Mouse (Mus musculus) hindbrain, postnatal 0 days (tissue): ENCODE measurements around the gene Gm37240. TPM values are rescaled to one million over a fixed set of nuclear protein-coding genes. Genes with fewer than 3 reads are reported as not detected.
"Not testable (repeated sequence)": the region's sequence is repeated elsewhere in the genome, so short reads cannot be mapped to it uniquely, and the experiment has no call there.

Experiments
- ATAC-seq: fragments of 200-750 bp; cut with Nextera tagmentation; 2 replicates; pipeline ENCODE4 v1.8.0; 2017; ENCODE audit warnings: mild to moderate bottlenecking, moderate TSS enrichment, moderate library complexity
- DNase-seq: peaks from one replicate; pipeline ENCODE4 v3.0.0-alpha.2; 2015; ENCODE audit warnings: low spot score
- H3K27ac ChIP-seq: fragments of 300-500 bp; sonication (generic); 2 replicates; pipeline ENCODE4 v1.5.1; 2014; ENCODE audit warnings: mild to moderate bottlenecking
- H3K27me3 ChIP-seq: fragments of 300-500 bp; sonication (generic); 2 replicates; pipeline ENCODE4 v1.6.1; 2014; ENCODE audit warnings: low read length, mixed read lengths; ENCODE audit not compliant: insufficient read depth
- H3K36me3 ChIP-seq: fragments of 300-500 bp; sonication (generic); 2 replicates; pipeline ENCODE4 v1.6.1; 2014; ENCODE audit warnings: low read length, mixed read lengths; ENCODE audit not compliant: insufficient read depth
- H3K4me1 ChIP-seq: fragments of 300-500 bp; sonication (generic); 2 replicates; pipeline ENCODE4 v1.6.1; 2014; ENCODE audit warnings: antibody characterized with exemption, low read length, mixed read lengths; ENCODE audit not compliant: insufficient read depth
- H3K4me2 ChIP-seq: fragments of 300-500 bp; sonication (generic); 2 replicates; pipeline ENCODE4 v1.6.1; 2014; ENCODE audit warnings: low read depth, mild to moderate bottlenecking, low read length, moderate library complexity, mixed read lengths
- H3K4me3 ChIP-seq: fragments of 300-500 bp; sonication (generic); 2 replicates; pipeline ENCODE4 v1.5.1; 2014; ENCODE audit warnings: low read length
- H3K9ac ChIP-seq: fragments of 300-500 bp; sonication (generic); replicated peaks from 2 replicates; pipeline ENCODE4 v1.6.1; 2014; ENCODE audit warnings: mild to moderate bottlenecking, low read length, moderate library complexity, mixed read lengths
- H3K9me3 ChIP-seq: fragments of 300-500 bp; sonication (generic); 2 replicates; pipeline ENCODE4 v1.6.1; 2016; ENCODE audit warnings: low read length, mixed read lengths
- CTCF ChIP-seq: IDR thresholded peaks from 2 replicates; pipeline ENCODE4 v1.5.1; 2016; ENCODE audit warnings: antibody characterized with exemption, control low read depth, low read depth
- WGBS: fragments of 180-500 bp; shearing (Covaris S2); extraction: QIAGEN DNeasy Blood & Tissue Kit; methylation state at CpG from one replicate; pipeline ENCODE4 v1.1.7; 2014; 5-methylcytosine and 5-hydroxymethylcytosine counted together
- polyA plus RNA-seq: library from polyadenylated mRNA; unstranded; fragments of >200 nt; fragmentation: Nextera tagmentation; extraction: Ambion mirVana; gene quantifications from 2 replicates; pipeline ENCODE4 v1.2.1, GENCODE M21; 2015
- total RNA-seq: library from RNA; depleted of rRNA; stranded (reverse); fragments of >200 nt; gene quantifications from 2 replicates; pipeline ENCODE4 v1.2.3, GENCODE M21; 2014

The Gm37240 gene
- total and polyA plus RNA-seq, 2 experiments from 2014 or later = 1.5 TPM; not detected in 1

DNA sequence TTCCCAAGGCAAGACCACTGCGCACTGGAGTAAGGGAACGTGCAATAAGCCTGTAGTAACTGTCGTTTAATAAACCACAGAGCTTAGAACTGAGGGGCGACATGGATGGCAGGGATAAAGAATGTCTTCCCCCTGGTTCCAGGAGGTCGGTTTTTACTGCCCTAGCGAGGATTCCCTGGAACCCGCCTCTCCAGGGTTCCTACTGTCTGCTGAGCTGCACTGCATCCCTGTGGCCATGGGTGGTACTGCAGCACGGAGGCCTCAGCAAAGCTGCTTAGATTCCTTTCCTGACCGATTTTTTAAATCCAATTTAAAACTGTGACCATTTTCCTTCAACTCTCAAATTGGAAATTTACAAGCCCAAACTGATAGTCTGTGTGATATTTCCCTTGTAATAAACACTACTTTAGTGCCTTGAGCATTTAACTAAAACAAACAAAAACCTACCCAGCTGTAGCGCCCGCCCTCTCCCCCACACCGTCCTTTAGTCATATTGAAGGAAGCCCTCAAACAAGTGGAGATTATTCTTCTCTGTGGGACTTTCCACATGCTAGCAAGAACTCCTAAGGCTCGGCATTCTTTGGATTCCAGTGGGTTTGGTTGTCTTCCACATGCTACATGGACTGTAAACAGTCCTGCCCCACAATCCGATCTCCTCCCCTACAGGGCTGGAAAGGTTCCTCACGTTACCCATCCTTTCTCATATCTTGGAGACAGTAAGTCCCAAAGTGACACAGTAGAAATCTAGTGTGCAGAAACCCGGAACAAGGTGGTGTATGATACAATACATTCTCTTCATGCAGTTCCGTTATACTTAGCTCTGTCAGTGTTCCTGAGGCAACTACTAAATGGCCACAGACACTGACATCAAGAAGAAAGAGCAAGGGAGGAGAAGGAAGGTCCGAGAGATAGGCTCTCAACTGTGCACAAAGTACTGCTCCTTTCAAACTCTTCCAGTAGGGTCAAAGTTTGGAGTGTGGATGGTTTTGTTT lies 36.9 kb upstream of the Gm37240 start:
- ATAC-seq = peak; percentile 71; the same call in 1 of the 2 replicates
- 48% methylated on average over 18 of the region's 18 CpGs for WGBS
- Histone ChIP-seq H3K4me3 (no peak overlapping the region), H3K4me2 (peak overlapping the region; percentile 32), H3K36me3 (no peaks in the 10 kb centered on the region), H3K9ac (no peak overlapping the region), H3K27me3 (no peaks in the 10 kb centered on the region), H3K27ac (no peak overlapping the region), H3K9me3 (no peaks in the 10 kb centered on the region), H3K4me1 (no peaks in the 10 kb centered on the region)
- TF ChIP-seq CTCF = peak; percentile 94
- DNase-seq = peak; percentile 89

- H3K9me3 ChIP-seq = no peaks in the 10 kb centered on the region
- no peak for DNase-seq
- WGBS = 76% methylated on average over 8 of the region's 8 CpGs
- no peaks in the 10 kb centered on the region for H3K27me3 ChIP-seq
- TF ChIP-seq CTCF = no peak
- H3K4me2 ChIP-seq = no peak overlapping the region
- ATAC-seq = no peak
- no peak overlapping the region for H3K4me3 ChIP-seq
- H3K36me3 ChIP-seq = no peaks in the 10 kb centered on the region
- H3K27ac ChIP-seq = no peak overlapping the region
- no peaks in the 10 kb centered on the region for H3K4me1 ChIP-seq
- H3K9ac ChIP-seq = no peak overlapping the region
Observed at GRCm38 (mm10) chr3:85923343-85923742, 36.0 kb upstream of the Gm37240 start.

DNA sequence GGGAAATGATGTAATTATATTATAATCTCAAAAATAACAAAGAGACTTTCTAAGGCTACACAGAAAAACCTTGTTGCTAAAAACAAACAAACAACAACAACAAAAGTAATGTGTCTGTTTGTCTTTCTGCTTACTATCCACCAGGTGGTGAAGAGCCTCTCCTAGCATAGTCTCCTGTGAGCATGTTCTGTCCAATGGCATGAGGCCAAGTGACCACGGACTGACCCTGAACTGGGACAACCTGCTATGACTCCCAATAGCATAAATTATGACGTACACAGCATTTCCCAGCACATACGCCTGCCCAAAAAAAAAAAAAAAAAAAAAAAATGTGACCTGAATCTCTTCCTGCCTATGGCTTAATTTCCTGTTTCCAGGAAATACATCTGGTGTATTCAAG lies 35.0 kb upstream of the Gm37240 start:
- Histone ChIP-seq H3K27ac (no peak overlapping the region), H3K4me3 (no peak overlapping the region), H3K9me3 (no peaks in the 10 kb centered on the region), H3K9ac (no peak overlapping the region), H3K36me3 (no peaks in the 10 kb centered on the region), H3K27me3 (no peaks in the 10 kb centered on the region), H3K4me2 (no peak overlapping the region), H3K4me1 (no peaks in the 10 kb centered on the region)
- no peak for TF ChIP-seq CTCF
- DNase-seq (no peak), ATAC-seq (no peak)
- WGBS = 61% methylated on average over 3 of the region's 3 CpGs

DNA sequence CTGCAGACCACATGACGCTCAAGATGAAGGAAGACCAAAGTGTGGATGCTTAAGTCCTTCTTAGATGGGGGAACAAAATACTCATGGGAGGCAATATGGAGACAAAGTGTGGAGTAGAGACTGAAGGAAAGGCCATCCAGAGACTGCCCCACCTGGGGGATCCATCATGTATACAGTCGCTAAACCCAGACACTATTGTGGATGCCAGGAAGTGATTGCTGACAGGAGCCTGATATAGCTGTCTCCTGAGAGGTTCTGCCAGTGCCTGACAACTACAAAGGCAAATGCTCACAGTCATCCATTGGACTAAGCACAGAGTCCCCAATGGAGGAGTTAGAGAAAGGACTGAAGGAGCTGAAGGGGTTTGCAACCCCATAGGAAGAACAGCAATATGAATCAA lies 33.4 kb upstream of the Gm37240 start:
- 95% methylated on average over 2 of the region's 2 CpGs for WGBS
- H3K4me3 ChIP-seq, H3K4me2 ChIP-seq, H3K9ac ChIP-seq, H3K9me3 ChIP-seq, H3K27ac ChIP-seq, H3K27me3 ChIP-seq, ATAC-seq, H3K36me3 ChIP-seq, H3K4me1 ChIP-seq, DNase-seq: not testable (repeated sequence)

DNA sequence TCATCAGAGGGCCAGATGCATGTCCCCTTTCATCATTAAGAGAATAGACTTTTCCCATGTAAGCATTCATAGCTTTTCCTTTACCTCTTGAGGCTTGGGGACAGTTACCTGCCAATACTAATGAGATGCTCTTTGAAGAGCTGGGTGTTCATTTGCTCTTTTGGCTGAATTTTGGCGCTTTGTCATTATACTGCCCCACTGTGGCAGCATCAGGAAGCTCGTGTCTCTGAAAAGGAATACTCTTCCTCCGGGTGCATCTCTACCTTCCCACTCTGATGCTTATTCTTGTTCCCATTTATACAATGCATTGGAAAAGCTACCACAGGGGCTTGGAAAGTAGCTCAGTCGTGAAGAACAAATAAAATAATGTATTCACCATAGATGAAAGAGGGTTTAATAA lies 30.3 kb upstream of the Gm37240 start:
- ATAC-seq = no peak
- no peaks in the 10 kb centered on the region for H3K27me3 ChIP-seq
- H3K4me3 ChIP-seq = no peak overlapping the region
- no peaks in the 10 kb centered on the region for H3K4me1 ChIP-seq
- no peaks in the 10 kb centered on the region for H3K36me3 ChIP-seq
- no peaks in the 10 kb centered on the region for H3K9me3 ChIP-seq
- H3K4me2 ChIP-seq = no peak overlapping the region
- peak; percentile 78 for TF ChIP-seq CTCF
- H3K9ac ChIP-seq = no peak overlapping the region
- WGBS = 9% methylated on average over 4 of the region's 4 CpGs
- peak; percentile 78 for DNase-seq
- no peak overlapping the region for H3K27ac ChIP-seq

DNA sequence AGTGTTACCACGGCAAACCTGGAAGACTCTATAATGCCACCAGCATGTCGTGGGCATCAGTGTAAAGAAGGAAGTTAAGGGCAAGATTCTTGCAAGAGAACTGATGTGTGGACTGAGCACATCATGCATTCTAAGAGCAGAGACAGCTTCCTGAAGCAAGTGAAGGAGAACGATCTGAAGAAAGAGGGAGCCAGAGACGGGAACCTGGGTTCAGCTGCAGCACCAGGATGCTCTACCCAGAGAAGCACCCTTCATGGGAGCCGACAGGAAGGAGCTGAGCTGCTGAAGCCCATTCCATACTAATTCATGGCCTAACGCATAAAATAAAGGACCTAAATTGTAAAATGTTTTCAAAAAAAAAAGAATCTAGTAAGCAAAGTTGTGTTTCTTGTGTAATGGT lies 27.5 kb upstream of the Gm37240 start:
- no peaks in the 10 kb centered on the region for H3K36me3 ChIP-seq
- no peak for TF ChIP-seq CTCF
- H3K9ac ChIP-seq = no peak overlapping the region
- H3K4me1 ChIP-seq = no peaks in the 10 kb centered on the region
- no peak overlapping the region for H3K4me3 ChIP-seq
- no peak overlapping the region for H3K4me2 ChIP-seq
- WGBS = 93% methylated on average over 6 of the region's 6 CpGs
- no peak for DNase-seq
- no peaks in the 10 kb centered on the region for H3K27me3 ChIP-seq
- H3K9me3 ChIP-seq = no peaks in the 10 kb centered on the region
- H3K27ac ChIP-seq = no peak overlapping the region
- ATAC-seq = no peak

- H3K27me3 ChIP-seq = no peaks in the 10 kb centered on the region
- peak overlapping the region; percentile 14; the same call in 1 of the 2 replicates for H3K4me2 ChIP-seq
- no peak for TF ChIP-seq CTCF
- peak; percentile 29 for DNase-seq
- H3K27ac ChIP-seq = no peak overlapping the region
- no peaks in the 10 kb centered on the region for H3K36me3 ChIP-seq
- H3K9ac ChIP-seq = no peak overlapping the region
- H3K9me3 ChIP-seq = no peaks in the 10 kb centered on the region
- no peak overlapping the region for H3K4me3 ChIP-seq
- H3K4me1 ChIP-seq = no peaks in the 10 kb centered on the region
- ATAC-seq = no peak
- WGBS = 56% methylated on average over 7 of the region's 7 CpGs
Observed at GRCm38 (mm10) chr3:85907136-85907535, 19.8 kb upstream of the Gm37240 start.
